Mouse (Mus musculus): ENCODE results near the gene Cebpz.

Gene Cebpz

GRCm38 (mm10) chr17:78936466-78937228 is at the start of gene Cebpz, which contains the start of gene Ndufaf7:
Cebpz (minus strand) TSS chr17:78937066.
Ndufaf7 (plus strand) TSS chr17:78937136.
- peak; percentile 90 to 93 for DNase-seq (ENCODE audit: low spot score in 2 of 2)

- DNase-seq (ENCODE audit: low spot score in 2 of 2), result no peak
Observed at GRCm38 (mm10) chr17:78983736-78984135, 46.9 kb upstream of the Cebpz start.

- DNase-seq (ENCODE audit: low spot score in 2 of 2), result no peak
Observed at GRCm38 (mm10) chr17:78983166-78983565, 46.3 kb upstream of the Cebpz start.

- no peak for DNase-seq (ENCODE audit: low spot score in 2 of 2)
Observed at GRCm38 (mm10) chr17:78968500-78968899, 31.6 kb upstream of the Cebpz start.

- DNase-seq (ENCODE audit: low spot score in 2 of 2), result no peak
Observed at GRCm38 (mm10) chr17:78966092-78966883, 29.4 kb upstream of the Cebpz start.

- DNase-seq (ENCODE audit: low spot score in 2 of 2), result no peak
Observed at GRCm38 (mm10) chr17:78964387-78964786, 27.5 kb upstream of the Cebpz start.

GRCm38 (mm10) chr17:78959473-78959872 is 22.6 kb upstream of the Cebpz start:
- no peak for DNase-seq (ENCODE audit: low spot score in 2 of 2)

GRCm38 (mm10) chr17:78953240-78953639 is 16.4 kb upstream of the Cebpz start:
- no peak for DNase-seq (ENCODE audit: low spot score in 2 of 2)

- DNase-seq (ENCODE audit: low spot score in 2 of 2), result no peak
Observed at GRCm38 (mm10) chr17:78952070-78952469, 15.2 kb upstream of the Cebpz start.

- DNase-seq (ENCODE audit: low spot score in 2 of 2), result no peak
Observed at GRCm38 (mm10) chr17:78951225-78951624, 14.4 kb upstream of the Cebpz start.

- DNase-seq (ENCODE audit: low spot score in 2 of 2), result no peak
Observed at GRCm38 (mm10) chr17:78942579-78942978, 5.7 kb upstream of the Cebpz start.

- DNase-seq (ENCODE audit: low spot score in 2 of 2), result no peak
Observed at GRCm38 (mm10) chr17:78938927-78939326, 2.1 kb upstream of the Cebpz start.

GRCm38 (mm10) chr17:78937229-78937853 is 475 bp upstream of the Cebpz start:
- no peak for DNase-seq (ENCODE audit: low spot score in 2 of 2)

- DNase-seq (ENCODE audit: low spot score in 2 of 2), result no peak
Observed at GRCm38 (mm10) chr17:78935857-78936256, 1.0 kb downstream of the Cebpz start.

GRCm38 (mm10) chr17:78917696-78918095 is 19.2 kb downstream of the Cebpz start:
- no peak for DNase-seq (ENCODE audit: low spot score in 2 of 2)

- DNase-seq (ENCODE audit: low spot score in 2 of 2), result no peak
Observed at GRCm38 (mm10) chr17:78916899-78917298, 20.0 kb downstream of the Cebpz start.

GRCm38 (mm10) chr17:78916369-78916813 is 20.5 kb downstream of the Cebpz start, which contains the start of gene Cebpzos:
Cebpzos (plus strand) TSS chr17:78916500.
- peak; percentile 87 to 88 for DNase-seq (ENCODE audit: low spot score in 2 of 2)

- DNase-seq (ENCODE audit: low spot score in 2 of 2), result no peak
Observed at GRCm38 (mm10) chr17:78915772-78916171, 21.1 kb downstream of the Cebpz start.

GRCm38 (mm10) chr17:78913921-78914320 is 22.9 kb downstream of the Cebpz start:
- DNase-seq (ENCODE audit: low spot score in 2 of 2), result no peak

- no peak for DNase-seq (ENCODE audit: low spot score in 2 of 2)
Observed at GRCm38 (mm10) chr17:78912861-78913281, 24.0 kb downstream of the Cebpz start.

GRCm38 (mm10) chr17:78909374-78909773 is 27.5 kb downstream of the Cebpz start:
- DNase-seq (ENCODE audit: low spot score in 2 of 2), result no peak

- no peak for DNase-seq (ENCODE audit: low spot score in 2 of 2)
Observed at GRCm38 (mm10) chr17:78906892-78907291, 30.0 kb downstream of the Cebpz start, which contains the start of gene Sult6b1. Sult6b1 (minus strand) TSS chr17:78906992.
